Mouse (Mus musculus) brain, adult 2 months (tissue): ENCODE measurements around the gene Npas3.

Experiments used
- DNase-seq: peaks from one replicate; pipeline ENCODE4 v3.0.0; 2011; ENCODE audit warnings: low read depth, low spot score

Gene Npas3

GRCm38 (mm10) chr12:53789501-53789900 lies 541.0 kb downstream of the Npas3 start:
- DNase-seq = no peak

GRCm38 (mm10) chr12:53794718-53795400 lies 546.4 kb downstream of the Npas3 start:
- no peak for DNase-seq

- DNase-seq = peak; percentile 44
These were observed 553.4 kb downstream of the Npas3 start for GRCm38 (mm10) chr12:53801831-53802230.

- no peak for DNase-seq
These were observed 553.9 kb downstream of the Npas3 start for GRCm38 (mm10) chr12:53802381-53802780.

- DNase-seq = no peak
These were observed 561.6 kb downstream of the Npas3 start for GRCm38 (mm10) chr12:53810081-53810480.

GRCm38 (mm10) chr12:53814291-53814690 lies 565.8 kb downstream of the Npas3 start:
- DNase-seq = no peak

GRCm38 (mm10) chr12:53819982-53820381 lies 571.5 kb downstream of the Npas3 start:
- no peak for DNase-seq

GRCm38 (mm10) chr12:53822881-53823280 lies 574.4 kb downstream of the Npas3 start:
- no peak for DNase-seq

- DNase-seq = no peak
These were observed 576.8 kb downstream of the Npas3 start for GRCm38 (mm10) chr12:53825251-53825650.

- DNase-seq = peak; percentile 42
These were observed 577.6 kb downstream of the Npas3 start for GRCm38 (mm10) chr12:53825898-53826605.

- no peak for DNase-seq
These were observed 578.3 kb downstream of the Npas3 start for GRCm38 (mm10) chr12:53826812-53827211.

- DNase-seq = no peak
These were observed 584.1 kb downstream of the Npas3 start for GRCm38 (mm10) chr12:53832590-53832989.

- DNase-seq = peak; percentile 21
These were observed 584.9 kb downstream of the Npas3 start for GRCm38 (mm10) chr12:53833348-53833747.

GRCm38 (mm10) chr12:53836031-53836790 lies 587.7 kb downstream of the Npas3 start:
- DNase-seq = no peak

- DNase-seq = no peak
These were observed 588.9 kb downstream of the Npas3 start for GRCm38 (mm10) chr12:53837408-53837807.

GRCm38 (mm10) chr12:53838541-53838940 lies 590.1 kb downstream of the Npas3 start:
- no peak for DNase-seq

GRCm38 (mm10) chr12:53841928-53842671 lies 593.6 kb downstream of the Npas3 start:
- peak; percentile 90 for DNase-seq

- no peak for DNase-seq
These were observed 595.1 kb downstream of the Npas3 start for GRCm38 (mm10) chr12:53843626-53844025.

GRCm38 (mm10) chr12:53846154-53846665 lies 597.7 kb downstream of the Npas3 start:
- DNase-seq = no peak

- DNase-seq = no peak
These were observed 600.8 kb downstream of the Npas3 start for GRCm38 (mm10) chr12:53849263-53849662.

GRCm38 (mm10) chr12:53852432-53852831 lies 604.0 kb downstream of the Npas3 start:
- DNase-seq = no peak
